Mouse (Mus musculus) ES-E14 (cell line): ENCODE data around the gene Dlat.

Source experiments
- CHD2 ChIP-seq: IDR thresholded peaks from 2 replicates; pipeline ENCODE4 v1.6.1; 2014; ENCODE audit warnings: mild to moderate bottlenecking, low read depth, low read length, inconsistent platforms
- HCFC1 ChIP-seq: IDR thresholded peaks from 2 replicates; pipeline ENCODE4 v1.6.1; 2012; ENCODE audit warnings: low read length, inconsistent platforms, borderline replicate concordance; ENCODE audit not compliant: insufficient read depth
- MAFK ChIP-seq: IDR thresholded peaks from 2 replicates; pipeline ENCODE4 v1.6.1; 2014; ENCODE audit warnings: mild to moderate bottlenecking, low read depth, low read length, inconsistent platforms; ENCODE audit not compliant: insufficient read depth
- ZC3H11A ChIP-seq: IDR thresholded peaks from 2 replicates; pipeline ENCODE4 v1.6.1; 2012; ENCODE audit warnings: low read depth, mild to moderate bottlenecking, inconsistent platforms, low read length, borderline replicate concordance
- ZNF384 ChIP-seq: IDR thresholded peaks from 2 replicates; pipeline ENCODE4 v1.6.1; 2012; ENCODE audit warnings: low read depth, low read length, inconsistent platforms

GRCm38 (mm10) chr9:50696851-50697705 is 37.5 kb upstream of the Dlat start:
- TF ChIP-seq ZC3H11A (no peak), CHD2 (no peak), ZNF384 (no peak), HCFC1 (no peak), MAFK (no peak)
